Comparison of ENCODE assay signal across 1 mouse cellular context in the genomic region with DNA sequence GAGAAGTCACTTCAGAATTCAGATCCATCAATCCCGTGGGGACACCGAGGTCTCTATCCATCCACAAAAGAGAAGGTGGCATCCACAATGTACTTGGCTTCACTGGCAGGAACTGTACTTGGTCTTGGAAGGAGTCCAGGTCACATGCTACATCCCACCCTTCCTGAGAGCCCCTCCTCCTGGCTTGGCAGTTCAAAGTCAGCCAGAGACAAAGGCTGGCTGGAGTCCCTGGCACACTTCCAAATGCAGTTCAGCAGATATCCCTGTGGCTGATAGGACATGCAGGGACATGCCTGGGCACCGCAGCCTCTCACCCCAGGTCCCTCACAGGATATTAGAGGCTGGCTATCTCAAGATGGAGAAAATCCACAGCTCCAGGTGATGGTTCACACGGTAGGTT.
TF ChIP-seq lines count a peak whose summit lies in the region.

No protein-coding gene starts in this region.

TF ChIP-seq in CH12.LX, 34 proteins besides CTCF, POLR2A, EP300 and RAD21 (continued from another document):
- TF ChIP-seq ZKSCAN1 (IDR thresholded peaks at IDR 0.05; ENCODE audit: borderline replicate concordance, low read depth, low read length) (no peak), MAZ (IDR thresholded peaks at IDR 0.05; ENCODE audit: low read depth, low read length) (no peak), MAFK (IDR thresholded peaks at IDR 0.05; ENCODE audit: insufficient replicate concordance, low read length) (no peak), POLR2AphosphoS2 (IDR thresholded peaks at IDR 0.05; ENCODE audit: low read depth, low read length) (no peak)
